Mouse (Mus musculus) stomach, postnatal 0 days (tissue): ENCODE results near the gene Dtx4. TPM values are rescaled to one million over a fixed set of nuclear protein-coding genes. Genes with fewer than 3 reads are reported as not detected.
A peak's percentile ranks its signal among the peaks of the same experiment; 100 is the strongest.

ENCODE experiments used
- ATAC-seq: fragments of 200-750 bp; cut with Nextera tagmentation; 2 replicates; pipeline ENCODE4 v1.8.0; 2017; ENCODE audit not compliant: low FRiP score, low TSS enrichment
- DNase-seq: peaks from one replicate; pipeline ENCODE4 v3.0.0-alpha.2; 2016; ENCODE audit warnings: low spot score
- H3K27ac ChIP-seq: fragments of 300-500 bp; sonication (generic); replicated peaks from 2 replicates; pipeline ENCODE4 v1.5.1; 2014; ENCODE audit warnings: mild to moderate bottlenecking, control low read depth
- H3K27me3 ChIP-seq: fragments of 300-500 bp; sonication (generic); 2 replicates; pipeline ENCODE4 v1.6.1; 2014; ENCODE audit warnings: low read length; ENCODE audit not compliant: control insufficient read depth, insufficient read depth
- H3K36me3 ChIP-seq: fragments of 300-500 bp; sonication (generic); 2 replicates; pipeline ENCODE4 v1.6.1; 2014; ENCODE audit warnings: low read length, mixed read lengths; ENCODE audit not compliant: control insufficient read depth, insufficient read depth
- H3K4me1 ChIP-seq: fragments of 300-500 bp; sonication (generic); replicated peaks from 2 replicates; pipeline ENCODE4 v1.6.1; 2014; ENCODE audit warnings: antibody characterized with exemption; ENCODE audit not compliant: control insufficient read depth, insufficient read depth
- H3K4me2 ChIP-seq: fragments of 300-500 bp; sonication (generic); replicated peaks from 2 replicates; pipeline ENCODE4 v1.6.1; 2014; ENCODE audit warnings: low read depth, mild to moderate bottlenecking, control low read depth, moderate library complexity
- H3K4me3 ChIP-seq: fragments of 300-500 bp; sonication (generic); 2 replicates; pipeline ENCODE4 v1.5.1; 2014; ENCODE audit warnings: low read depth, low read length, control low read depth
- H3K9ac ChIP-seq: fragments of 300-500 bp; sonication (generic); 2 replicates; pipeline ENCODE4 v1.6.1; 2014; ENCODE audit warnings: mild to moderate bottlenecking, low read length, control low read depth, mixed read lengths
- H3K9me3 ChIP-seq: fragments of 300-500 bp; sonication (generic); 2 replicates; pipeline ENCODE4 v1.6.1; 2016; ENCODE audit warnings: low read length; ENCODE audit not compliant: control insufficient read depth
- CTCF ChIP-seq: IDR thresholded peaks from 2 replicates; pipeline ENCODE4 v1.5.1; 2016; ENCODE audit warnings: antibody characterized with exemption, low read depth, mild to moderate bottlenecking, moderate library complexity
- EP300 ChIP-seq: optimal IDR thresholded peaks from 2 replicates; pipeline ENCODE3; 2016; ENCODE audit warnings: antibody characterized with exemption
- WGBS: fragments of 180-500 bp; shearing (Covaris S2); extraction: QIAGEN DNeasy Blood & Tissue Kit; methylation state at CpG from one replicate; pipeline ENCODE4 v1.1.7; 2014; 5-methylcytosine and 5-hydroxymethylcytosine counted together
- polyA plus RNA-seq: library from polyadenylated mRNA; unstranded; fragments of >200 nt; fragmentation: Nextera tagmentation; extraction: Ambion mirVana; gene quantifications from 2 replicates; pipeline ENCODE4 v1.2.1, GENCODE M21; 2015

Dtx4 gene
- polyA plus RNA-seq, 1 experiment from 2014 or later = 6.2 TPM

DNA sequence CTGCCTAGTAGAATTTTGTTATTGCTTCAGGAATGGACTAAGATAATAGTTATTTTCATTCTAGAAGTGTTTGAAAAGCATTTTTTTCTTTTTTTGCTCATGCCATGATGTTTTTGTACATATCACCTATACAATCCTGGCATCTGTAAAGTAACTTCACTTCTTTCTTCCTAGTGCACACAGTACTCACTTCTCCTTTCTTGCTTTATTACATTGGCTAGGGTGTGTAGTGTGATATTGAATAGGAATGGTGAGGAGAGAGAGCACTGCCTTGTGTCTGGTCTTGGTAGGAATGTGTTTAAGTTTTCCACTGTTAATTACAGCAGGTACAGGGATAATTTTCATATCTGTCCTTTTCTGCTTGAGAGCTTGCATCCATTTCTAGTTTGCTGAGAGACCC is 13.4 kb upstream of the Dtx4 start:
- TF ChIP-seq CTCF = no peak
- TF ChIP-seq EP300 = no peak
- Histone ChIP-seq H3K27ac (no peak overlapping the region), H3K4me3 (no peak overlapping the region), H3K9me3 (no peaks in the 10 kb centered on the region), H3K36me3 (no peaks in the 10 kb centered on the region), H3K4me2 (no peak overlapping the region), H3K27me3 (no peaks in the 10 kb centered on the region), H3K9ac (no peak overlapping the region), H3K4me1 (no peaks in the 10 kb centered on the region)
- ATAC-seq = no peak
- no peak for DNase-seq

DNA sequence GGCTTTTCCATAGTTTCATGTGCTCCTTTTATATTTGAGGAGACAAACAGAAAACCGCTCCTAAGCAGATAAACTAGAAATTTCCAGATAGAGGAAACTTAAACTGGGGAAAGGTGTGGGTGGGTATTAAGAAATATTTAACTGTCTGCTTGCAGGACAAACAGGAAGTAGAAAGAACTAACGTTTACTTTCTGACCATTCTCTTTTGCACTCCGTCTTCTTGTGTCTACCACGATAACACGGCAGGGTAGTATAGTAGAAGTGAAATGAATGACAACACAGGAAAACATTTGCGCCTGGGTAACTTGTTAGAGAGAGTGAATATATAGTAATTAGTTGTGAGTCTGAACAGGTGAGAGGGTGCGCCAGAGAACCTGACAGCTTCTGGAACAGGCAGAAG is 1.5 kb upstream of the Dtx4 start:
- no peak overlapping the region for H3K4me3 ChIP-seq
- no peaks in the 10 kb centered on the region for H3K36me3 ChIP-seq
- H3K4me1 ChIP-seq = no peaks in the 10 kb centered on the region; the same call in 1 of the 2 replicates
- ATAC-seq = no peak
- no peak overlapping the region for H3K4me2 ChIP-seq
- no peak overlapping the region for H3K27ac ChIP-seq
- H3K9me3 ChIP-seq = no peaks in the 10 kb centered on the region
- TF ChIP-seq CTCF (no peak), EP300 (no peak)
- H3K27me3 ChIP-seq = no peaks in the 10 kb centered on the region
- WGBS = 62% methylated on average over 7 of the region's 7 CpGs
- DNase-seq = no peak
- H3K9ac ChIP-seq = no peak overlapping the region

DNA sequence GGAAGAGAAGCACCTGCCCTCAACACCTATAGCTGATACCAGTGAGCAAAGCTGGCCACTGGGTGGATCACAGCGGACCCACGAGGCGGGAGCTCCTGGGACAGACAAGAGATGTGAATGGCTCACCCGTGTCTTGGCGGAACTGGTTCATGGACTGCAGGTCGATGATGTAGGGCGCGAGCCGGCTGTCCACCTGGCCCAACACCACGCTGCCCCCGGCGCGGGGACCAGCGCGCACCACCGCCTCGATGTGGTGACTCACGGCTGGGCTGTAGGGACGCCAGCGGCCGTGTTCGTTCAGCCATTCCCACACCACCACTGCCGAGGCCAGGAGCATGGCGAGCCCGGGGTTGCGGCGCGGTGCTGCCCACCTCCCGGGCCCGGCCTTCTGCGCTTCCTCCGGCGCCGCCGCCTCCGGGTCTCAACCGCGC is 358 bp downstream of the Dtx4 start:
- Histone ChIP-seq H3K27me3 (no peaks in the 10 kb centered on the region), H3K9ac (peak overlapping the region; percentile 92), H3K27ac (peak overlapping the region; percentile 95), H3K9me3 (no peaks in the 10 kb centered on the region), H3K4me2 (peak overlapping the region; percentile 95), H3K4me3 (peak overlapping the region; percentile 72), H3K36me3 (no peaks in the 10 kb centered on the region), H3K4me1 (no peaks in the 10 kb centered on the region; the same call in 1 of the 2 replicates)
- ATAC-seq (peak; percentile 80), DNase-seq (peak; percentile 72)
- TF ChIP-seq CTCF (peak; percentile 16), EP300 (no peak)
- WGBS = under 1% methylated on average over 35 of the region's 38 CpGs

DNA sequence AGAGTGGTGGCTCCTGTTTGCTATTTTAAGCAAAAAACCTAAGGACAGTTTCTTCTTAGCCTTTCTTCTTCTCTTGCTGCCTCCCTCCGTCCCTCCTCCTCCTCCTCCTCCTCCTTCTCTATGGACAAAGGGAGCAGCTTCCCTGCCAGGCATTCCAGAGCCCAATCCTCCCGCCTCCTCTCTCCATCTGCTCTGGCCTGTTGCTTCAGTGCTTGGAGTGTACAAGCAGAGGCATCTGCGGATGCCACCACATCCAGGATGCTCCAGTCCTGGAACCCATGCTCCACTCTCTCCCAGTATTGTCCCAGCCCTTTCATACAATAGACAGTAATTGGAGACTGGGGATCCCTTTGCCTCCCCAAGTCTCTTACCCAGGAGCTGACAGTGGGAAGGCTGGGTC is 1.1 kb downstream of the Dtx4 start:
- TF ChIP-seq EP300 = no peak
- TF ChIP-seq CTCF = no peak
- no peak for ATAC-seq
- peak overlapping the region; percentile 95 for H3K27ac ChIP-seq

DNA sequence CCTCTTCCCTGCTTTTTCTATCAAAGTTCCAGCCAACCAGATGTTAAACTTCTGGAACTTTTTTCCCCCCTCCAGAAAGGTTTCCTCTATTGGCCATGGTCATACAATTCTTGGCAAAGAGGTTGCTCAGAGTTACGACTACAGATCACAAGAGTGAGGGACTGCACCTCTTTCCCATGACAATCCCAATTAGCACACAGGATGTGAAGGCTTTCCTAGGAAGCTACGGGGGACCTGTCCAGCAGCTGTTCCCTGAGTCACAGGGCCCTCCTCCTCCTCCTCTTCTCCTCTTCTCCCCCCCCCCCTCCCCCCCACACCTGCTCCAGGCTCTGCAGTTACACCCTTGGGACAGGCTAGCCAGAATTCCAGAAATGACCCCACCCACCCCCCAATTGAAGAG is 1.8 kb downstream of the Dtx4 start:
- WGBS = 24% methylated on average over 2 of the region's 2 CpGs
- DNase-seq (no peak), ATAC-seq (no peak)
- Histone ChIP-seq H3K9me3 (no peaks in the 10 kb centered on the region), H3K4me1 (no peaks in the 10 kb centered on the region; the same call in 1 of the 2 replicates), H3K27me3 (no peaks in the 10 kb centered on the region), H3K36me3 (no peaks in the 10 kb centered on the region), H3K4me3 (peak overlapping the region; percentile 72), H3K4me2 (peak overlapping the region; percentile 95), H3K27ac (no peak overlapping the region), H3K9ac (peak overlapping the region; percentile 92)
- TF ChIP-seq CTCF (no peak), EP300 (no peak)

More for the DNA sequence above, 1.1 kb downstream of the Dtx4 start:
- no peaks in the 10 kb centered on the region for H3K9me3 ChIP-seq
- H3K9ac ChIP-seq = peak overlapping the region; percentile 92
- peak overlapping the region; percentile 72 for H3K4me3 ChIP-seq
- peak overlapping the region; percentile 95 for H3K4me2 ChIP-seq
- no peaks in the 10 kb centered on the region; the same call in 1 of the 2 replicates for H3K4me1 ChIP-seq
- no peaks in the 10 kb centered on the region for H3K27me3 ChIP-seq
- WGBS = 5% methylated on average over 3 of the region's 3 CpGs
- no peaks in the 10 kb centered on the region for H3K36me3 ChIP-seq
- peak; percentile 50 for DNase-seq

DNA sequence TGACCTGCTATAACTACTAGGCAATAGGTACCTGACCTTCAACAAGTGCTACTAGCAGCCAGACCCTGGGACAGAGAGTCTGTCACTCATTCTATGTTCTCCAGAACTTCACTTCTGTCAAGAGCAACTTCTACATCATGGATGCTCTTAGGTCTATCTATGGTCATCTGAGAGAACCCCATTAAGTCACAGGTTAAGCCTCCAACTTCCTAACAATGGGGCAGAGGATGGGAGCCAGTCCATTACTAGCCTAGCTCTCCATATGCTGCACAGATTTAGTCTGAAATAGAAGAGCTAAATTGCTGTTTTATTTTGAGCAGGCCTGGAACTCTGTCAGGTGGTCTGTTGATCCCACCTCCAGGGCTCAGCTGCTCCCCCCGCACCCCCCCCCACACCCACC is 2.3 kb downstream of the Dtx4 start:
- ATAC-seq = no peak
- WGBS = 76% methylated on average over 1 of the region's 1 CpGs

More for the DNA sequence above, 2.3 kb downstream of the Dtx4 start:
- no peak overlapping the region for H3K9ac ChIP-seq
- TF ChIP-seq EP300 = no peak
- no peak for TF ChIP-seq CTCF
- no peak overlapping the region for H3K4me3 ChIP-seq
- no peak overlapping the region for H3K27ac ChIP-seq
- H3K9me3 ChIP-seq = no peaks in the 10 kb centered on the region
- H3K4me1 ChIP-seq = no peaks in the 10 kb centered on the region; the same call in 1 of the 2 replicates
- H3K36me3 ChIP-seq = no peaks in the 10 kb centered on the region
- no peak for DNase-seq
- peak overlapping the region; percentile 95; the same call in 1 of the 2 replicates for H3K4me2 ChIP-seq
- no peaks in the 10 kb centered on the region for H3K27me3 ChIP-seq
